Mouse (Mus musculus): ENCODE measurements around the gene Olfr1465.

The Olfr1465 gene

DNA sequence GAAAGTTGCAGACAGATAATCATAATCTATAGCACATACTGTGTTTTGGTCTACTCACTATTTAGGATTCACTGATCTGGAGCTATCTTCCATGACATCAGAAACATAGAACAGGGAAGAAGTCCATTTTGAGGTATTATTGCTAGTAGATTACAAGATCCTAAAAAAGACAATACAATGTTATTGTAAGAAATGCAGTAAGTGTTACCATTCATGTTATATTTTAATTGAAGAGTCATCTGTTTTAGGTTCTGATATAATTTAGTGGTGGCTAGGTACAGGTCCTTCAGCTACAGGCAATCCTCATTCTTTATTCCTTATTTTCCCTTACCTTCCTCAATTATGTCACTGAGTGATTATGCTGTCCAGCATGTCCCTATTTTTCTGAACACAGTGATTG is at the start of gene Olfr1465:
Olfr1465 (minus strand) TSS at position 101 of the 400 bp plus-strand sequence.
- no peak for DNase-seq (ENCODE audit: low read depth, low spot score)

DNA sequence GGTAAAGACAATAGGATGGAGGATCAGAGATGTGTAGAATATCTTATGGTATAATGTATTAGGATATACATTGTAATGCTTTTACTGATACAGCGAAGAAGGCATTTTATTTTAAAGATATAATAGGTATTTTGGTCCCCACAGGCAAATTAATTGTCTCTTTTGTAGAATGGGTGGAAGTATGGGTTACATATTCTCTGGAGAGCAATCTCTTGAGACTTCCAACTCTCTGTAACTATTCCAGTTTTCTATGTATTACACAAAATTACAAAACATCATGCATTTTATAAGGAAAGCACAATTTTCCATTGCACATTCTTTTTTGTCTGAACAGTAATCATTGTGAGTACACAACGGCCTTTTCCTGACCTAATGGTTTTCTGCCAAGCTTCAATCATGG is 46.6 kb upstream of the Olfr1465 start, which contains the start of gene Olfr1467:
Olfr1467 (plus strand) TSS at position 301 of the 400 bp plus-strand sequence.
- no peak for DNase-seq (ENCODE audit: low read depth, low spot score)

- DNase-seq (ENCODE audit: low read depth, low spot score) = no peak
Measured at GRCm38 (mm10) chr19:13338562-13338961, 23.2 kb upstream of the Olfr1465 start, which contains the start of gene Olfr1466. TSS of gene Olfr1466 (plus strand) at chr19:13338862.

Data from retina, postnatal 7 days (tissue).